Mouse (Mus musculus) CH12.LX (cell line): ENCODE results near the gene Apon. TPM values are rescaled to one million over a fixed set of nuclear protein-coding genes. Genes with fewer than 3 reads are reported as not detected.

Source experiments
- DNase-seq: peaks from one replicate; pipeline ENCODE4 v3.0.0-alpha.2; 2013; ENCODE audit errors: extremely low read depth
- H3K27ac ChIP-seq: 2 replicates; pipeline ENCODE4 v1.5.1; 2012; ENCODE audit warnings: low read depth, mild to moderate bottlenecking, control low read depth, moderate library complexity; ENCODE audit not compliant: insufficient read depth
- H3K27me3 ChIP-seq: replicated peaks from 2 replicates; pipeline ENCODE3; 2012; ENCODE audit warnings: inconsistent platforms
- H3K36me3 ChIP-seq, 2 experiments: replicated peaks in 1 of 2; 2 replicates each; pipeline versions ENCODE3 to v1.6.1; 2012; ENCODE audit warnings: inconsistent platforms in 1 of 2, low read length in 1 of 2, mild to moderate bottlenecking in 1 of 2, mixed read lengths in 1 of 2, moderate library complexity in 1 of 2; ENCODE audit not compliant: control insufficient read depth in 1 of 2, insufficient read depth in 1 of 2
- H3K4me1 ChIP-seq, 2 experiments: 2 replicates each; pipeline ENCODE4 v1.6.1; 2012; ENCODE audit warnings: inconsistent platforms in 1 of 2, moderate library complexity in 1 of 2; ENCODE audit not compliant: insufficient read depth in 2 of 2, control insufficient read depth in 1 of 2
- H3K4me2 ChIP-seq: 2 replicates; pipeline ENCODE4 v1.6.1; 2012; ENCODE audit warnings: low read depth, mild to moderate bottlenecking, control low read depth; ENCODE audit not compliant: poor library complexity, insufficient read depth, severe bottlenecking
- H3K4me3 ChIP-seq, 3 experiments: fragments of 150-350 bp in 1 of 3; sonication (generic) in 1 of 3; replicated peaks in 1 of 3; 2 replicates each; pipeline versions ENCODE3 to v1.5.1; 2011 to 2012; ENCODE audit warnings: low read depth in 2 of 3, low read length in 2 of 3, mild to moderate bottlenecking in 2 of 3, moderate library complexity in 2 of 3, control low read depth in 1 of 3, improper control_type of control experiment in 1 of 3, inconsistent platforms in 1 of 3, mixed read lengths in 1 of 3; ENCODE audit not compliant: poor library complexity in 1 of 3
- H3K79me2 ChIP-seq: replicated peaks from 2 replicates; pipeline ENCODE4 v1.6.1; 2012; ENCODE audit warnings: mild to moderate bottlenecking, moderate library complexity; ENCODE audit not compliant: control insufficient read depth, poor library complexity, insufficient read depth, severe bottlenecking; ENCODE audit errors: extremely low read depth
- H3K9ac ChIP-seq: 2 replicates; pipeline ENCODE4 v1.6.1; 2012; ENCODE audit warnings: low read depth, mild to moderate bottlenecking, control low read depth, moderate library complexity; ENCODE audit not compliant: insufficient read depth
- H3K9me3 ChIP-seq: replicated peaks from 2 replicates; pipeline ENCODE3; 2012; ENCODE audit warnings: low read length, inconsistent platforms, mixed read lengths
- BHLHE40 ChIP-seq: IDR thresholded peaks from 2 replicates; pipeline ENCODE4 v1.6.1; 2011; ENCODE audit warnings: mild to moderate bottlenecking, low read depth, low read length, improper control_type of control experiment
- CTCF ChIP-seq, 2 experiments: IDR thresholded peaks in 1 of 2; conservative IDR thresholded peaks in 1 of 2; 2 replicates each; pipeline ENCODE4 v1.5.1; 2011 to 2012; ENCODE audit warnings: low read depth in 2 of 2, low read length in 2 of 2, improper control_type of control experiment in 1 of 2, inconsistent platforms in 1 of 2, mild to moderate bottlenecking in 1 of 2, moderate library complexity in 1 of 2
- ELF1 ChIP-seq: IDR thresholded peaks from 2 replicates; pipeline ENCODE4 v1.6.1; 2014; ENCODE audit warnings: low read depth, mild to moderate bottlenecking, inconsistent platforms, low read length, improper control_type of control experiment
- ETS1 ChIP-seq: conservative IDR thresholded peaks from 2 replicates; pipeline ENCODE4 v1.6.1; 2012; ENCODE audit warnings: low read depth, mild to moderate bottlenecking, inconsistent platforms, low read length, improper control_type of control experiment, moderate library complexity
- HCFC1 ChIP-seq: IDR thresholded peaks from 2 replicates; pipeline ENCODE4 v1.6.1; 2012; ENCODE audit warnings: low read depth, mild to moderate bottlenecking, inconsistent platforms, low read length, improper control_type of control experiment
- IRF4 ChIP-seq: IDR thresholded peaks from 2 replicates; pipeline ENCODE4 v1.6.1; 2014; ENCODE audit warnings: low read depth, mild to moderate bottlenecking, inconsistent platforms, low read length, improper control_type of control experiment
- KAT2A ChIP-seq: IDR thresholded peaks from 2 replicates; pipeline ENCODE4 v1.6.1; 2012; ENCODE audit warnings: low read length, improper control_type of control experiment, inconsistent platforms; ENCODE audit not compliant: insufficient replicate concordance
- MAX ChIP-seq: IDR thresholded peaks from 2 replicates; pipeline ENCODE4 v1.6.1; 2011; ENCODE audit warnings: low read length, improper control_type of control experiment
- MEF2A ChIP-seq: IDR thresholded peaks from 2 replicates; pipeline ENCODE4 v1.6.1; 2014; ENCODE audit warnings: low read depth, mild to moderate bottlenecking, inconsistent platforms, low read length, improper control_type of control experiment, borderline replicate concordance
- MXI1 ChIP-seq: IDR thresholded peaks from 2 replicates; pipeline ENCODE4 v1.6.1; 2011; ENCODE audit warnings: mild to moderate bottlenecking, low read depth, low read length, improper control_type of control experiment
- MYC ChIP-seq: IDR thresholded peaks from 2 replicates; pipeline ENCODE4 v1.6.1; 2011; ENCODE audit warnings: low read depth, mild to moderate bottlenecking, improper control_type of control experiment, low read length
- NELFE ChIP-seq: IDR thresholded peaks from 2 replicates; pipeline ENCODE4 v1.6.1; 2011; ENCODE audit warnings: low read depth, low read length, improper control_type of control experiment
- NRF1 ChIP-seq: IDR thresholded peaks from 2 replicates; pipeline ENCODE4 v1.6.1; 2014; ENCODE audit warnings: low read depth, mild to moderate bottlenecking, inconsistent platforms, low read length, improper control_type of control experiment, moderate library complexity
- PAX5 ChIP-seq: IDR thresholded peaks from 2 replicates; pipeline ENCODE4 v1.6.1; 2012; ENCODE audit warnings: low read length, inconsistent platforms, mixed read lengths
- POLR2A ChIP-seq: IDR thresholded peaks from 2 replicates; pipeline ENCODE4 v1.6.1; 2011; ENCODE audit warnings: low read depth, mild to moderate bottlenecking, improper control_type of control experiment, low read length
- POLR2AphosphoS2 ChIP-seq: IDR thresholded peaks from 2 replicates; pipeline ENCODE4 v1.6.1; 2011; ENCODE audit warnings: low read depth, low read length, improper control_type of control experiment
- RAD21 ChIP-seq: IDR thresholded peaks from 2 replicates; pipeline ENCODE4 v1.6.1; 2011; ENCODE audit warnings: low read depth, mild to moderate bottlenecking, low read length, improper control_type of control experiment, moderate library complexity
- RCOR1 ChIP-seq: conservative IDR thresholded peaks from 2 replicates; pipeline ENCODE4 v1.6.1; 2012; ENCODE audit warnings: low read depth, mild to moderate bottlenecking, inconsistent platforms, low read length, improper control_type of control experiment
- SIN3A ChIP-seq: IDR thresholded peaks from 2 replicates; pipeline ENCODE4 v1.6.1; 2012; ENCODE audit warnings: low read length, improper control_type of control experiment, inconsistent platforms
- TBP ChIP-seq: conservative IDR thresholded peaks from 2 replicates; pipeline ENCODE4 v1.6.1; 2011; ENCODE audit warnings: low read depth, low read length, improper control_type of control experiment
- TCF12 ChIP-seq: IDR thresholded peaks from 2 replicates; pipeline ENCODE4 v1.6.1; 2014; ENCODE audit warnings: low read depth, mild to moderate bottlenecking, inconsistent platforms, low read length, improper control_type of control experiment
- USF1 ChIP-seq: IDR thresholded peaks from 2 replicates; pipeline ENCODE4 v1.6.1; 2014; ENCODE audit warnings: low read depth, mild to moderate bottlenecking, inconsistent platforms, low read length, improper control_type of control experiment
- USF2 ChIP-seq: conservative IDR thresholded peaks from 2 replicates; pipeline ENCODE4 v1.6.1; 2011; ENCODE audit warnings: low read depth, low read length, improper control_type of control experiment
- ZC3H11A ChIP-seq: IDR thresholded peaks from 2 replicates; pipeline ENCODE4 v1.6.1; 2012; ENCODE audit warnings: low read depth, mild to moderate bottlenecking, inconsistent platforms, low read length, improper control_type of control experiment
- ZKSCAN1 ChIP-seq: IDR thresholded peaks from 2 replicates; pipeline ENCODE4 v1.6.1; 2012; ENCODE audit warnings: low read depth, inconsistent platforms, low read length, improper control_type of control experiment, borderline replicate concordance
- ZMIZ1 ChIP-seq: IDR thresholded peaks from 2 replicates; pipeline ENCODE4 v1.6.1; 2012; ENCODE audit warnings: low read depth, mild to moderate bottlenecking, inconsistent platforms, low read length, improper control_type of control experiment
- dilution Hi-C: fragments of 300-500 bp; cut with MboI; formaldehyde crosslinking; loops from 2 replicates; pipeline ENCODE4 v1.14.3; 2020; ENCODE audit warnings: low sequenced_read_pairs; ENCODE audit not compliant: extremely low pct_unique_long_range_greater_than_20kb, extremely low pct_ligation_motif_present
- in situ Hi-C: fragments of 300-500 bp; cut with MboI; formaldehyde crosslinking; loops from 3 replicates; pipeline ENCODE4 v1.14.3; 2019; ENCODE audit warnings: low sequenced_read_pairs, low pct_ligation_motif_present, low pct_unique_long_range_greater_than_20kb, mixed read lengths
- polyA plus RNA-seq: library from polyadenylated mRNA; unstranded; fragments of >175 nt; gene quantifications from 2 replicates; pipeline ENCODE4 v1.2.1, GENCODE M21; 2012; ENCODE audit warnings: low read depth; ENCODE audit not compliant: insufficient read length
- total RNA-seq, 2 experiments: library from RNA; depleted of rRNA; stranded (reverse); fragments of 300-350 nt in 1 of 2; fragments of >200 nt in 1 of 2; gene quantifications; 2 replicates each; pipeline ENCODE4 v1.2.3; 2012 to 2014

Apon gene
- total and polyA plus RNA-seq, 3 experiments = 0.30 to 0.80 (median 0.62) TPM

DNA sequence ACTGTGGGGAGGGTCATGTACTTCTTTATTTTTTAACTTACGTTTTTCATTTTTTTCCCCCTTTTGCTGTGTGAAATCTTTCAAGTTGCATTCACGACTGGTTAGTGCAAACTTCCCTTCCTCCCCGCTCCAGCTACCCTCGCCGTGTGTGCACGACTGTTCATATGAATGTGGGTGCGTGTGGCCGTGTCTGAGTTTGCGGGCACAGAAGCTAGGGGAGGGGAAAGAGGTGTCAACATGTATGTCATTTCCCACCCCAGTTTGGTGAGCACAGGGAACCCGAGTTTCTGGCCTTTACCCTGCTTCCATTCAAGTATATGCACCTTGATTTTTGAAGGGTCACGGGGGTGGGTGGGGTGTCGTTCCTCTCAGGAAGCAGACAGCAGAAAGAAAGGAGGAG, 23.3 kb upstream of the Apon start:
- dilution Hi-C loops = no loop called here
- Histone ChIP-seq H3K9ac (no peak overlapping the region), H3K27me3 (no peaks in the 10 kb centered on the region), H3K27ac (no peak overlapping the region), H3K4me3 (no peak overlapping the region), H3K4me1 (peaks cover 2 to 21% of the 10 kb centered on the region in 2 experiments; a peak in 2 of 4 replicates), H3K36me3 (peaks cover 3 to 17% of the 10 kb centered on the region in 2 experiments), H3K9me3 (no peaks in the 10 kb centered on the region), H3K79me2 (peaks cover 17% of the 10 kb centered on the region), H3K4me2 (no peak overlapping the region)
- DNase-seq = no peak
- TF ChIP-seq USF2 (no peak), POLR2AphosphoS2 (no peak), MXI1 (no peak), TBP (no peak), USF1 (no peak), NRF1 (no peak), HCFC1 (no peak), ZKSCAN1 (no peak), ZMIZ1 (no peak), CTCF (conservative IDR thresholded peaks at IDR 0.05 in 1 of 2, IDR thresholded peaks at IDR 0.05 in 1 of 2; ENCODE audit: low read depth in 2 of 2, low read length in 2 of 2) (no peak), BHLHE40 (no peak), TCF12 (no peak), ETS1 (no peak), MYC (no peak), RCOR1 (no peak), NELFE (no peak), IRF4 (no peak), PAX5 (no peak)
- in situ Hi-C loops = no loop called here

DNA sequence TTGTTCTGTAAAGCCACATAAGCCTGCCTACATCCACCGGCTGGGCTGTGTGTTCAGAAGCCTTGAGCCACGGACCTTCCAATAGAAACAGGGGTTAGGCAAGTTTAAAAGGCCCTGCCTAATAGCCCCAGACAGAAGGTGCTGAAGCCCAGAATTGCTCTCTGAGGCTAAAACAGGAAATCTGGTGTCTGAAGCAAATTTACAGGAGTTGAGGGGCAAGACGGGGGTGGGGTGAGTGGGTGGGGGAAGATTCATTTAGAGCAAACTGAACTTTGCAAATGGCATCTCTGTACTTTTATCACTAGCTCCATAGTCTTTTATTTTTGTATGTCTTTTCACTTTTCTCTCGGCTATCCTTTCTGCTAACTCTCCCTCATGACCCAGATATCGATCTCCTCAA, 22.8 kb upstream of the Apon start:
- H3K4me1 ChIP-seq = peaks cover 2 to 27% of the 10 kb centered on the region in 2 experiments; a peak in 2 of 4 replicates
- peak overlapping the region; percentile 100 for H3K9ac ChIP-seq
- H3K4me2 ChIP-seq = peak overlapping the region; percentile 51
- no peak overlapping the region for H3K27ac ChIP-seq
- peak; percentile 35 for DNase-seq
- no peaks in the 10 kb centered on the region for H3K27me3 ChIP-seq
- dilution Hi-C loops = no loop called here
- TF ChIP-seq ZC3H11A (no peak), TBP (no peak), KAT2A (no peak), ELF1 (no peak), IRF4 (no peak), BHLHE40 (no peak), NRF1 (no peak), CTCF (conservative IDR thresholded peaks at IDR 0.05 in 1 of 2, IDR thresholded peaks at IDR 0.05 in 1 of 2; ENCODE audit: low read depth in 2 of 2, low read length in 2 of 2) (no peak), MEF2A (no peak), HCFC1 (no peak), ZKSCAN1 (no peak), ETS1 (no peak), MAX (no peak), RAD21 (no peak), SIN3A (no peak; the same call in 1 of the 2 replicates), POLR2A (no peak; the same call in 1 of the 2 replicates)
- H3K4me3 ChIP-seq = peak overlapping the region; percentile 28 to 83 (median 72)
- in situ Hi-C loops = no loop called here
- peaks cover 3 to 22% of the 10 kb centered on the region in 2 experiments for H3K36me3 ChIP-seq
- H3K9me3 ChIP-seq = no peaks in the 10 kb centered on the region
- H3K79me2 ChIP-seq = peaks cover 17% of the 10 kb centered on the region
